Mouse (Mus musculus) ES-E14 (cell line): Measurements from ENCODE around the gene Get4.

ENCODE experiments used
- MAFK ChIP-seq: IDR thresholded peaks from 2 replicates; pipeline ENCODE4 v1.6.1; 2014; ENCODE audit warnings: mild to moderate bottlenecking, low read depth, low read length, inconsistent platforms; ENCODE audit not compliant: insufficient read depth
- ZNF384 ChIP-seq: IDR thresholded peaks from 2 replicates; pipeline ENCODE4 v1.6.1; 2012; ENCODE audit warnings: low read depth, low read length, inconsistent platforms

- TF ChIP-seq MAFK (no peak), ZNF384 (no peak)
Measured at GRCm38 (mm10) chr5:139216121-139216520, 36.0 kb upstream of the Get4 start.
